Mouse (Mus musculus): Measurements from ENCODE around the gene Dppa4.
"Not testable (repeated sequence)": the region's sequence is repeated elsewhere in the genome, so short reads cannot be mapped to it uniquely, and the experiment has no call there.

Gene Dppa4

GRCm38 (mm10) chr16:48283517-48283916 lies at the start of gene Dppa4:
Dppa4 (plus strand) TSS chr16:48283733.
- DNase-seq (ENCODE audit: low spot score in 2 of 2): no peak

- no peak for DNase-seq (ENCODE audit: low spot score in 2 of 2)
Observed at GRCm38 (mm10) chr16:48234999-48235398, 48.5 kb upstream of the Dppa4 start.

GRCm38 (mm10) chr16:48237676-48238075 lies 45.9 kb upstream of the Dppa4 start:
- DNase-seq (ENCODE audit: low spot score in 2 of 2): no peak

- DNase-seq (ENCODE audit: low spot score in 2 of 2): no peak
Observed at GRCm38 (mm10) chr16:48247044-48247661, 36.4 kb upstream of the Dppa4 start.

GRCm38 (mm10) chr16:48252824-48253223 lies 30.7 kb upstream of the Dppa4 start:
- no peak for DNase-seq (ENCODE audit: low spot score in 2 of 2)

GRCm38 (mm10) chr16:48254584-48254983 lies 28.9 kb upstream of the Dppa4 start:
- no peak for DNase-seq (ENCODE audit: low spot score in 2 of 2)

- DNase-seq (ENCODE audit: low spot score in 2 of 2): no peak
Observed at GRCm38 (mm10) chr16:48259519-48259918, 24.0 kb upstream of the Dppa4 start.

- DNase-seq (ENCODE audit: low spot score in 2 of 2): no peak
Observed at GRCm38 (mm10) chr16:48262901-48263300, 20.6 kb upstream of the Dppa4 start.

- DNase-seq (ENCODE audit: low spot score in 2 of 2): no peak
Observed at GRCm38 (mm10) chr16:48265856-48266255, 17.7 kb upstream of the Dppa4 start.

GRCm38 (mm10) chr16:48276940-48277339 lies 6.6 kb upstream of the Dppa4 start:
- DNase-seq (ENCODE audit: low spot score in 2 of 2): no peak

GRCm38 (mm10) chr16:48280883-48281282 lies 2.6 kb upstream of the Dppa4 start:
- DNase-seq (ENCODE audit: low spot score in 2 of 2): no peak

GRCm38 (mm10) chr16:48282801-48283200 lies 732 bp upstream of the Dppa4 start:
- no peak for DNase-seq (ENCODE audit: low spot score in 2 of 2)

GRCm38 (mm10) chr16:48285517-48285916 lies 2.0 kb downstream of the Dppa4 start:
- no peak for DNase-seq (ENCODE audit: low spot score in 2 of 2)

- no peak for DNase-seq (ENCODE audit: low spot score in 2 of 2)
Observed at GRCm38 (mm10) chr16:48297384-48298136, 14.0 kb downstream of the Dppa4 start.

- no peak for DNase-seq (ENCODE audit: low spot score in 2 of 2)
Observed at GRCm38 (mm10) chr16:48299884-48300283, 16.4 kb downstream of the Dppa4 start.

- DNase-seq (ENCODE audit: low spot score in 2 of 2): no peak
Observed at GRCm38 (mm10) chr16:48303509-48303908, 20.0 kb downstream of the Dppa4 start, which contains the start of gene Dppa2. Dppa2 (plus strand) TSS chr16:48303908.

GRCm38 (mm10) chr16:48303983-48304382 lies 20.4 kb downstream of the Dppa4 start:
- DNase-seq (ENCODE audit: low spot score in 2 of 2): no peak

- DNase-seq (ENCODE audit: low spot score in 2 of 2): not testable (repeated sequence)
Observed at GRCm38 (mm10) chr16:48308916-48309315, 25.4 kb downstream of the Dppa4 start.

GRCm38 (mm10) chr16:48309912-48310630 lies 26.5 kb downstream of the Dppa4 start:
- DNase-seq (ENCODE audit: low spot score in 2 of 2): no peak

GRCm38 (mm10) chr16:48315294-48315693 lies 31.8 kb downstream of the Dppa4 start:
- no peak for DNase-seq (ENCODE audit: low spot score in 2 of 2)

- no peak for DNase-seq (ENCODE audit: low spot score in 2 of 2)
Observed at GRCm38 (mm10) chr16:48320781-48321180, 37.2 kb downstream of the Dppa4 start.

- no peak for DNase-seq (ENCODE audit: low spot score in 2 of 2)
Observed at GRCm38 (mm10) chr16:48323133-48323532, 39.6 kb downstream of the Dppa4 start.

Measured in urinary bladder, adult 18-20 months (tissue).